In the genomic region with DNA sequence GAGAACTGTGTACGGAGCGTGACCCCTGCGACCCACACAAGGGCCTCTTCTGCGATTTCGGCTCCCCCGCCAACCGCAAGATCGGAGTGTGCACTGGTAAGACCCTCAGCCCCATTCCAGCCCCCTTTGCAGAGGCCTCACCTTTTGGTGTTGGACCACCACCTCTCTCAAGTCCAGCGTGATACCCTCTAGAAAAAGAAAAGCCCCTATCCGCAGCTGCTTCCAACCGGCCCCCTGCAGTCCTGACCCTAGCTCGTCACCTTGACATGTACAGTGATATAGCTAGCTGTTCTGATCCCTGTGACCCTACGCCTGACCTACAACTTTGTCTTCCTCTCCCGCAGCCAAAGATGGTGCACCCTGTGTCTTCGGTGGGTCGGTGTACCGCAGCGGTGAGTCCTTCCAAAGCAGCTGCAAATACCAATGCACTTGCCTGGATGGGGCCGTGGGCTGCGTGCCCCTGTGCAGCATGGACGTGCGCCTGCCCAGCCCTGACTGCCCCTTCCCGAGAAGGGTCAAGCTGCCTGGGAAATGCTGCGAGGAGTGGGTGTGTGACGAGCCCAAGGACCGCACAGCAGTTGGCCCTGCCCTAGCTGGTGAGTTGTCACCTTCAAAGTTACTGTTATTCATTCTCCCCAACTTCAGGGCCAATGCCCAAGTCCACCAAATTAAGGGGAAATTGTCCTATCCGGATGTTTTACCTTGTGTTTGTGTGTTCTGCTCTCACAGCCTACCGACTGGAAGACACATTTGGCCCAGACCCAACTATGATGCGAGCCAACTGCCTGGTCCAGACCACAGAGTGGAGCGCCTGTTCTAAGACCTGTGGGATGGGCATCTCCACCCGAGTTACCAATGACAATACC, we compare ENCODE assay signal across 8 mouse cellular contexts. TPM values are rescaled to one million over a fixed set of nuclear protein-coding genes. Genes with fewer than 3 reads are reported as not detected.
A peak's percentile ranks its signal among the peaks of the same experiment; 100 is the strongest.
DNase-seq lines count a peak whose midpoint lies in the region; ATAC-seq and TF ChIP-seq lines count a peak whose summit lies in the region.

No protein-coding gene starts in this region.

- H3K27ac ChIP-seq in spleen, adult 2 months (ENCODE audit: insufficient read depth, low read length): peak overlapping the region; percentile 52
- H3K27ac ChIP-seq in cortical plate, adult 2 months (ENCODE audit: insufficient read depth, low read length): peak overlapping the region; percentile 80; the same call in 1 of the 2 replicates
- peak overlapping the region; percentile 97 for H3K27ac ChIP-seq in heart, embryonic 12.5 days (ENCODE audit: poor library complexity, severe bottlenecking)
- H3K27ac ChIP-seq in kidney, postnatal 0 days: peak overlapping the region; percentile 91

- no peaks in the 10 kb centered on the region for H3K4me1 ChIP-seq in spleen, adult 2 months (ENCODE audit: control insufficient read depth, insufficient read depth, insufficient read length)
- no peaks in the 10 kb centered on the region for H3K4me1 ChIP-seq in cortical plate, adult 2 months (ENCODE audit: control insufficient read depth, insufficient read depth, low read length)
- peaks cover 48% of the 10 kb centered on the region for H3K4me1 ChIP-seq in heart, embryonic 12.5 days (replicated peaks)
- 0 out of 2 replicates have a peak, but pooled peaks cover 20% of the 10 kb centered on the region for H3K4me1 ChIP-seq in kidney, postnatal 0 days (replicated peaks; ENCODE audit: insufficient read depth, low read length)

- WGBS in spleen, adult 2 months: 55% methylated on average over 31 of the region's 31 CpGs
- 9% methylated on average over 31 of the region's 31 CpGs for WGBS in heart, embryonic 12.5 days
- 22% methylated on average over 31 of the region's 31 CpGs for WGBS in kidney, postnatal 0 days

- TF ChIP-seq CTCF in spleen, adult 2 months (IDR thresholded peaks at IDR 0.05; ENCODE audit: extremely low read depth, insufficient read depth, insufficient read length, insufficient replicate concordance): no peak
- no peak for TF ChIP-seq CTCF in cortical plate, adult 2 months (IDR thresholded peaks at IDR 0.05; ENCODE audit: extremely low read depth, insufficient read depth, low read length)
- no peak for TF ChIP-seq CTCF in kidney, postnatal 0 days (IDR thresholded peaks at IDR 0.05; ENCODE audit: low read depth)

- no peaks in the 10 kb centered on the region for H3K36me3 ChIP-seq in spleen, adult 2 months (ENCODE audit: control insufficient read depth, insufficient read depth, low read length)
- H3K36me3 ChIP-seq in heart, embryonic 12.5 days: peaks cover 11% of the 10 kb centered on the region; the same call in 1 of the 2 replicates
- 0 out of 2 replicates have a peak, but pooled peaks cover 4% of the 10 kb centered on the region for H3K36me3 ChIP-seq in kidney, postnatal 0 days (ENCODE audit: insufficient read depth, low read length)

- peaks cover 4% of the 10 kb centered on the region; the same call in 1 of the 2 replicates for H3K27me3 ChIP-seq in spleen, adult 2 months (ENCODE audit: control insufficient read depth, insufficient read depth, low read length)
- H3K27me3 ChIP-seq in heart, embryonic 12.5 days (replicated peaks): no peaks in the 10 kb centered on the region
- no peaks in the 10 kb centered on the region for H3K27me3 ChIP-seq in kidney, postnatal 0 days (ENCODE audit: insufficient read depth, low read length)

- no peak for DNase-seq in spleen, adult 2 months (ENCODE audit: low read depth in 1 of 2, low spot score in 2 of 2)
- DNase-seq in spleen, adult 12 weeks (ENCODE audit: low spot score): no peak
- DNase-seq in kidney, postnatal 0 days (ENCODE audit: low spot score): no peak
- peak; percentile 66 to 69 for DNase-seq in lung, postnatal 4 days
- no peak for DNase-seq in thymus, postnatal 0 days (ENCODE audit: low spot score)
- no peak for DNase-seq in layer of hippocampus, adult 18-20 months (ENCODE audit: low spot score in 2 of 2)

- H3K4me3 ChIP-seq in spleen, adult 2 months (ENCODE audit: extremely low read depth, insufficient read depth, insufficient read length): peak overlapping the region; percentile 37; the same call in 1 of the 2 replicates
- H3K4me3 ChIP-seq in cortical plate, adult 2 months (ENCODE audit: insufficient read depth, low read length): peak overlapping the region; percentile 73
- peak overlapping the region; percentile 68 for H3K4me3 ChIP-seq in heart, embryonic 12.5 days
- peak overlapping the region; percentile 51 for H3K4me3 ChIP-seq in kidney, postnatal 0 days (replicated peaks; ENCODE audit: low read depth, low read length)

- H3K4me2 ChIP-seq in heart, embryonic 12.5 days: peak overlapping the region; percentile 80
- peak overlapping the region; percentile 73 for H3K4me2 ChIP-seq in kidney, postnatal 0 days (ENCODE audit: low read length)

- H3K9me3 ChIP-seq in heart, embryonic 12.5 days (replicated peaks): no peaks in the 10 kb centered on the region
- no peaks in the 10 kb centered on the region for H3K9me3 ChIP-seq in kidney, postnatal 0 days (replicated peaks; ENCODE audit: low read length)

- TF ChIP-seq POLR2A in spleen, adult 2 months (IDR thresholded peaks at IDR 0.05; ENCODE audit: low read depth, low read length): no peak
- TF ChIP-seq POLR2A in cortical plate, adult 2 months (IDR thresholded peaks at IDR 0.05; ENCODE audit: extremely low read depth, insufficient read depth, low read length): no peak

- peak overlapping the region; percentile 95 for H3K9ac ChIP-seq in heart, embryonic 12.5 days
- H3K9ac ChIP-seq in kidney, postnatal 0 days (ENCODE audit: low read depth, low read length): peak overlapping the region; percentile 73

- peak; percentile 8; the same call in 1 of the 2 replicates for ATAC-seq in heart, embryonic 12.5 days (ENCODE audit: insufficient number of reproducible peaks, low FRiP score)
- ATAC-seq in kidney, postnatal 0 days (replicated peaks; ENCODE audit: low FRiP score, low read depth): peak; percentile 30

RNA-seq across cellular contexts. Expression of gene Ccn2, which starts 1.0 kb away (rescaled TPM):
- 108 TPM in 2 replicates for polyA plus RNA-seq in spleen, adult 2 months (2012; rRNA removed)
- polyA plus RNA-seq in cortical plate, adult 2 months (2012; rRNA removed): 39.2 and 40.1 TPM in 2 replicates
- polyA plus RNA-seq in heart, embryonic 12.5 days (2016; fragmentation: Nextera tagmentation; extraction: Ambion mirVana): 56.8 and 60.1 TPM in 2 replicates
- 14.3 and 18.4 TPM in 2 replicates for polyA plus RNA-seq in kidney, postnatal 0 days (2015; fragmentation: Nextera tagmentation; extraction: Ambion mirVana)
- 0.81 and 0.95 TPM in 2 replicates for polyA plus RNA-seq in thymus, postnatal 0 days (2015; fragmentation: Nextera tagmentation; extraction: Ambion mirVana)
- 1 to 10 TPM; 7.8 to 9.8 TPM for total RNA-seq in layer of hippocampus, adult 18-20 months (2021)

Comparison
In these comparisons a context has a peak if more than half of its experiments do, and no peak if none do; other contexts are left out.
1. DNase-seq: peak in lung, postnatal 4 days (2 of 2); none in spleen, adult 2 months (0 of 2), spleen, adult 12 weeks (single experiment), kidney, postnatal 0 days (single experiment), thymus, postnatal 0 days (single experiment) and layer of hippocampus, adult 18-20 months (0 of 2).
2. Peak in every context shown above with its lines, with median percentiles within 50 percentile points of each other: H3K27ac ChIP-seq and H3K4me3 ChIP-seq.